Mouse (Mus musculus) neural tube, embryonic 13.5 days (tissue): ENCODE data around the gene Stk4. TPM values are rescaled to one million over a fixed set of nuclear protein-coding genes. Genes with fewer than 3 reads are reported as not detected.

ENCODE experiments used
- ATAC-seq: fragments of 200-750 bp; cut with Nextera tagmentation; 2 replicates; pipeline ENCODE4 v1.8.0; 2017; ENCODE audit warnings: low read depth, mild to moderate bottlenecking, moderate TSS enrichment, moderate library complexity
- H3K27ac ChIP-seq: fragments of 300-500 bp; sonication (generic); replicated peaks from 2 replicates; pipeline ENCODE4 v1.5.1; 2015; ENCODE audit warnings: moderate library complexity, mild to moderate bottlenecking, inconsistent platforms
- H3K27me3 ChIP-seq: fragments of 300-500 bp; sonication (generic); 2 replicates; pipeline ENCODE4 v1.6.1; 2015; ENCODE audit warnings: mild to moderate bottlenecking, inconsistent platforms
- H3K36me3 ChIP-seq: fragments of 300-500 bp; sonication (generic); 2 replicates; pipeline ENCODE4 v1.6.1; 2015; ENCODE audit warnings: mild to moderate bottlenecking, inconsistent platforms
- H3K4me1 ChIP-seq: fragments of 300-500 bp; sonication (generic); replicated peaks from 2 replicates; pipeline ENCODE4 v1.6.1; 2015; ENCODE audit warnings: inconsistent platforms
- H3K4me2 ChIP-seq: fragments of 300-500 bp; sonication (generic); 2 replicates; pipeline ENCODE4 v1.6.1; 2015; ENCODE audit warnings: inconsistent platforms, mild to moderate bottlenecking, moderate library complexity
- H3K4me3 ChIP-seq: fragments of 300-500 bp; sonication (generic); 2 replicates; pipeline ENCODE4 v1.5.1; 2015; ENCODE audit warnings: mild to moderate bottlenecking, inconsistent platforms
- H3K9ac ChIP-seq: fragments of 300-500 bp; sonication (generic); 2 replicates; pipeline ENCODE4 v1.6.1; 2015; ENCODE audit warnings: moderate library complexity, mild to moderate bottlenecking, inconsistent platforms
- H3K9me3 ChIP-seq: fragments of 300-500 bp; sonication (generic); 2 replicates; pipeline ENCODE4 v1.6.1; 2016; ENCODE audit warnings: inconsistent platforms
- WGBS: fragments of 180-500 bp; shearing (Covaris S2); methylation state at CpG from one replicate; pipeline ENCODE4 v1.1.7; 2015; 5-methylcytosine and 5-hydroxymethylcytosine counted together
- polyA plus RNA-seq: library from polyadenylated mRNA; unstranded; fragments of >200 nt; fragmentation: Nextera tagmentation; extraction: Ambion mirVana; gene quantifications from 2 replicates; pipeline ENCODE4 v1.2.1, GENCODE M21; 2015

The Stk4 gene
- polyA plus RNA-seq, 1 experiment from 2014 or later: 21.2 TPM

GRCm38 (mm10) chr2:164108501-164108900, 38.4 kb downstream of the Stk4 start:
- 0 out of 2 replicates have a peak overlapping the region, but pooled peaks have one; percentile 13 for H3K27ac ChIP-seq
- no peak overlapping the region for H3K4me3 ChIP-seq
- H3K27me3 ChIP-seq: no peaks in the 10 kb centered on the region
- 33% methylated on average over 4 of the region's 4 CpGs for WGBS
- no peak overlapping the region for H3K9ac ChIP-seq
- H3K9me3 ChIP-seq: no peaks in the 10 kb centered on the region
- H3K4me2 ChIP-seq: no peak overlapping the region
- no peak for ATAC-seq
- H3K36me3 ChIP-seq: peaks cover 20% of the 10 kb centered on the region; the same call in 1 of the 2 replicates
- H3K4me1 ChIP-seq: peaks cover 30% of the 10 kb centered on the region

DNA sequence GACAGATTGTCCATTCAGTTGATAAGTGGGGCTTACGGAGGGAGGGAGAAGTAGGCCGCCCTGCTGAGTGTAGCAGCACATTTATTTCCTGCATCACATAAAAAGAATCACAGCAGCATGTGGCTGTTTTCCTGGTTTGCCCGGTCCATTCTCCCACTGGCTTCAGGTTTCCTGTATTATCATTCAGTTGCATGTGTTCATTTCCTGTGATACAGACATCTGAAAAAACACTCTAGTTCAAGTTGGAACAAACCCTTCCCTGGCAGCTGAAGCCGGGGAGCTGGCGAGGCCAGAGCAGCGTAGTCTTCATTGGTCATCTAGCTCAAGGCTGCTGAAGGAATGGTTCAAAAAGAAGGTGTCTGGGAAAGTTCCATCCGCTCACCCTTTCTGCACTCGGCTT, 41.4 kb downstream of the Stk4 start:
- Histone ChIP-seq H3K4me2 (no peak overlapping the region), H3K27me3 (no peaks in the 10 kb centered on the region), H3K4me3 (no peak overlapping the region), H3K9me3 (no peaks in the 10 kb centered on the region), H3K27ac (no peak overlapping the region), H3K9ac (no peak overlapping the region), H3K4me1 (peaks cover 20% of the 10 kb centered on the region), H3K36me3 (peaks cover 19% of the 10 kb centered on the region; the same call in 1 of the 2 replicates)
- 84% methylated on average over 8 of the region's 8 CpGs for WGBS
- ATAC-seq: no peak

DNA sequence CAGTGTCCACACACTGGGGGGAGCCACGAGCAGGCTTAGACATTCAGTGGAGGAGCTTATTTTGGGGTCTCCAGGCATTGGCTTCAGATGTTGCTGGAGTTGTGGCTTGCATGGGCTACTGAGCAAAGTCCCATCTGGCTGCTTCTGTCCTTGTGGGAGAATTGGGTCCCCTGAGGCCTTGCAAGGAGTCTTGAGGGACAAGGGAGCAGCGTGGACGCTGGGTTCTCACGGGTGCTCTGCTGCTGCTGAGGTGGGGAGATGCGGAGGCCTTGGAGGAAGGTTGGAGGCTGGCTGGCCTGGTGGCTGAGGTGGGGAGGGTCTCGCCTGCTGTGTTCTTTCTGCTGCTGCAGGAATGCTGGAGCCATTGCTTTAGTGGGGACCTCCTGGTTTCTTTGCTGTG, 43.9 kb downstream of the Stk4 start:
- no peak overlapping the region for H3K9ac ChIP-seq
- no peaks in the 10 kb centered on the region for H3K4me1 ChIP-seq
- H3K36me3 ChIP-seq: peaks cover 27% of the 10 kb centered on the region
- no peak for ATAC-seq
- no peak overlapping the region for H3K4me3 ChIP-seq
- H3K9me3 ChIP-seq: no peaks in the 10 kb centered on the region
- H3K27ac ChIP-seq: no peak overlapping the region
- 87% methylated on average over 6 of the region's 6 CpGs for WGBS
- H3K27me3 ChIP-seq: no peaks in the 10 kb centered on the region
- H3K4me2 ChIP-seq: no peak overlapping the region

- H3K4me2 ChIP-seq: no peak overlapping the region
- no peak for ATAC-seq
- H3K4me3 ChIP-seq: no peak overlapping the region
- no peaks in the 10 kb centered on the region for H3K9me3 ChIP-seq
- WGBS: 92% methylated on average over 10 of the region's 10 CpGs
- H3K27ac ChIP-seq: no peak overlapping the region
- no peaks in the 10 kb centered on the region for H3K4me1 ChIP-seq
- no peaks in the 10 kb centered on the region for H3K27me3 ChIP-seq
- peaks cover 38% of the 10 kb centered on the region for H3K36me3 ChIP-seq
- no peak overlapping the region for H3K9ac ChIP-seq
Observed at GRCm38 (mm10) chr2:164115531-164115930, 45.4 kb downstream of the Stk4 start.

GRCm38 (mm10) chr2:164119503-164119902, 49.4 kb downstream of the Stk4 start:
- no peaks in the 10 kb centered on the region for H3K4me1 ChIP-seq
- H3K36me3 ChIP-seq: peaks cover 52% of the 10 kb centered on the region
- H3K9me3 ChIP-seq: no peaks in the 10 kb centered on the region
- ATAC-seq: no peak
- H3K4me2 ChIP-seq: no peak overlapping the region
- no peak overlapping the region for H3K4me3 ChIP-seq
- 92% methylated on average over 6 of the region's 6 CpGs for WGBS
- no peak overlapping the region for H3K9ac ChIP-seq
- no peaks in the 10 kb centered on the region for H3K27me3 ChIP-seq
- H3K27ac ChIP-seq: no peak overlapping the region

- H3K27me3 ChIP-seq: no peaks in the 10 kb centered on the region
- ATAC-seq: no peak
- H3K4me3 ChIP-seq: no peak overlapping the region
- no peak overlapping the region for H3K9ac ChIP-seq
- H3K4me1 ChIP-seq: no peaks in the 10 kb centered on the region
- H3K9me3 ChIP-seq: no peaks in the 10 kb centered on the region
- no peak overlapping the region for H3K4me2 ChIP-seq
- no peak overlapping the region for H3K27ac ChIP-seq
- 81% methylated on average over 5 of the region's 5 CpGs for WGBS
- peaks cover 48% of the 10 kb centered on the region for H3K36me3 ChIP-seq
Observed at GRCm38 (mm10) chr2:164123169-164123766, 53.1 kb downstream of the Stk4 start.

- ATAC-seq: no peak
- H3K9ac ChIP-seq: no peak overlapping the region
- H3K9me3 ChIP-seq: no peaks in the 10 kb centered on the region
- H3K4me2 ChIP-seq: no peak overlapping the region
- H3K27ac ChIP-seq: no peak overlapping the region
- H3K4me3 ChIP-seq: no peak overlapping the region
- H3K4me1 ChIP-seq: no peaks in the 10 kb centered on the region
- H3K27me3 ChIP-seq: no peaks in the 10 kb centered on the region
- peaks cover 34% of the 10 kb centered on the region for H3K36me3 ChIP-seq
- 84% methylated on average over 13 of the region's 13 CpGs for WGBS
Observed at GRCm38 (mm10) chr2:164126533-164126955, 56.4 kb downstream of the Stk4 start.

DNA sequence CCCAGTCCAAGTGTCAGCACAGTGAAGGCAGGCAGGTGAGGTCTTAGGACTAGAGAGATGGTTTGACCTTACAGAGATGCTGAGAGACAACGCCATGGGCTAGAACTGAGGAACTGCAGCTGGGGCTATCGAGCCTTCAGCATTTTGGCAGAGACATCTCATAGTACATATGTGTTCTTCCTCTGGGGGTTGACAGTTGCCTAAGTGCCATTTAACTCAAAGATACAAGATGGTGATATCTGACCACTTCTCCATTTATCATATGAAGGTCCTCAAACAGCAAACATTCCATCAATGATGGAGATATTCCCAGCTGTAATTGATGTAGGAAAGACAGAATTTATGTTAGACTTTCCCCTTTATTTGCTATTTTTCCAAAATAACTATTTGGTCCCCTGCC, 57.2 kb downstream of the Stk4 start:
- H3K9me3 ChIP-seq: no peaks in the 10 kb centered on the region
- no peak overlapping the region for H3K27ac ChIP-seq
- ATAC-seq: no peak
- WGBS: 95% methylated on average over 2 of the region's 2 CpGs
- H3K4me3 ChIP-seq: no peak overlapping the region
- no peak overlapping the region for H3K4me2 ChIP-seq
- no peak overlapping the region for H3K9ac ChIP-seq
- H3K4me1 ChIP-seq: no peaks in the 10 kb centered on the region
- no peaks in the 10 kb centered on the region for H3K27me3 ChIP-seq
- peaks cover 30% of the 10 kb centered on the region for H3K36me3 ChIP-seq

- 83% methylated on average over 12 of the region's 12 CpGs for WGBS
- Histone ChIP-seq H3K36me3 (peaks cover 31% of the 10 kb centered on the region), H3K4me3 (no peak overlapping the region), H3K9me3 (no peaks in the 10 kb centered on the region), H3K9ac (no peak overlapping the region), H3K4me2 (no peak overlapping the region), H3K27ac (no peak overlapping the region), H3K4me1 (no peaks in the 10 kb centered on the region), H3K27me3 (no peaks in the 10 kb centered on the region)
- ATAC-seq: no peak
Observed at GRCm38 (mm10) chr2:164128576-164129411, 58.7 kb downstream of the Stk4 start.

DNA sequence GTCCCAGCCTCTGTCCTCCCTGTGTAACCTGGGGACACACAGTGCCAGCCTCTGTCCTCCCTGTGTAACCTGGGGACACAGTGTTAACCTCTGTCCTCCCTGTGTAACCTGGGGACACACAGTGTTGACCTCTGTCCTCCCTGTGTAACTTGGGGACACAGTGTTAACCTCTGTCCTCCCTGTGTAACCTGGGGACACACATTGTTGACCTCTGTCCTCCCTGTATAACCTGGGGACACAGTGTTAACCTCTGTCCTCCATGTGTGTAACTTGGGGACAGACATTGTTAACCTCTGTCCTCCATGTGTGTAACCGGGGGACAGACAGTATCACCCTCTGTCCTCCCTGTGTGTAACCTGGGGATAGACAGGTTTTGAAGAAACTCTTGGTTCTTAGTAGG, 61.5 kb downstream of the Stk4 start:
- Histone ChIP-seq H3K27me3 (no peaks in the 10 kb centered on the region), H3K9ac (no peak overlapping the region), H3K36me3 (peaks cover 23% of the 10 kb centered on the region), H3K4me2 (no peak overlapping the region), H3K9me3 (no peaks in the 10 kb centered on the region), H3K27ac (no peak overlapping the region), H3K4me3 (no peak overlapping the region), H3K4me1 (peaks cover 8% of the 10 kb centered on the region)
- WGBS: 89% methylated on average over 1 of the region's 1 CpGs
- no peak for ATAC-seq

DNA sequence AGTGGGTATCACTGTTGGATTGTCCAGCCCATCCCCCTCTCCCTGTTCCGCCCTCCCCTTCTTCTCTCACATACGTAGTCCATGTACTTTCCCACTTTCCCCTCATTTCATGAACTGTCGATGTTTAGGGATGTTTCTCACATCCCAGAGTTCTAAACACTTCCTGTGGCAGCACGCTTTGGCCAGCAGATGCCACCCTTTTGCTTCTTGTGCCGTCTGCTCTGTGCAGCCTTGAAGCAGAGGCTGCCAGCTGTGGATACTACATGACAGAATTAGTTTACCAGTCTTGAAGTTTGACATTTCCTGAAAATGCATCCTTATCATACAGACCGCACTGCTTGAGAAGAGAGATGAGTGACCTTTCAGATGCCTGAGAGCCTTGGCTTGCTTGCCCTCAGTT, 64.4 kb downstream of the Stk4 start:
- WGBS: 75% methylated on average over 6 of the region's 6 CpGs
- H3K4me2 ChIP-seq: no peak overlapping the region

DNA sequence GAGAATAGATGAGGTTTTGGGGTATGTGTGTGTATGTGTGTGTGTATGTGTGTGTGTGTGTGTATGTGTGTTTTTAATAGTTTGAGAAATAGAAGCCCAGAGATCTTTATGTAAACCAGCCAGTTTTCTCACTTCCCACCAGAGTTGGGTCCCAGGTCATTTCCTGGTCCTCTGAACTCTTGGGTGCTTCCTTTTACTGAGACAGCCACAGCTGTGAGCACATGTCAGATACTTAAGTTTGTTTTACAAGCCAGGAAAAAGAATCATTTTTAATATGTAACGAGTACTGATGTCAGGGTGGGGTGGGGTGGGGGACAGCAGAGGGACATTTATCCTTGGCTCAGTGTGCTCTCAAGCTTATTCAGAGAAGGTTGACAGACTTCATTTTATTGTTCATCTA, 65.2 kb downstream of the Stk4 start:
- Histone ChIP-seq H3K9me3 (no peaks in the 10 kb centered on the region), H3K9ac (no peak overlapping the region), H3K27me3 (no peaks in the 10 kb centered on the region), H3K27ac (no peak overlapping the region), H3K4me3 (no peak overlapping the region), H3K4me2 (no peak overlapping the region), H3K36me3 (peaks cover 20% of the 10 kb centered on the region), H3K4me1 (peaks cover 27% of the 10 kb centered on the region)
- 71% methylated on average over 1 of the region's 1 CpGs for WGBS
- ATAC-seq: no peak

More for the DNA sequence above, 64.4 kb downstream of the Stk4 start:
- no peak overlapping the region for H3K4me3 ChIP-seq
- peaks cover 27% of the 10 kb centered on the region for H3K4me1 ChIP-seq
- H3K9ac ChIP-seq: no peak overlapping the region
- H3K27me3 ChIP-seq: no peaks in the 10 kb centered on the region
- no peaks in the 10 kb centered on the region for H3K9me3 ChIP-seq
- H3K27ac ChIP-seq: no peak overlapping the region
- no peak for ATAC-seq
- H3K36me3 ChIP-seq: peaks cover 20% of the 10 kb centered on the region
